Mouse (Mus musculus) lung, embryonic 15.5 days (tissue): Measurements from ENCODE around the gene Chrdl1. TPM values are rescaled to one million over a fixed set of nuclear protein-coding genes. Genes with fewer than 3 reads are reported as not detected.

Experiments used
- ATAC-seq: fragments of 200-750 bp; cut with Nextera tagmentation; 2 replicates; pipeline ENCODE4 v1.8.0; 2017; ENCODE audit warnings: moderate number of reproducible peaks, borderline replicate concordance; ENCODE audit not compliant: low FRiP score, low TSS enrichment; ENCODE audit errors: extremely low read depth
- H3K27ac ChIP-seq: fragments of 300-500 bp; sonication (generic); 2 replicates; pipeline ENCODE4 v1.5.1; 2015; ENCODE audit warnings: moderate library complexity, mild to moderate bottlenecking, inconsistent platforms
- H3K27me3 ChIP-seq: fragments of 300-500 bp; sonication (generic); 2 replicates; pipeline ENCODE4 v1.6.1; 2015; ENCODE audit warnings: inconsistent platforms
- H3K36me3 ChIP-seq: fragments of 300-500 bp; sonication (generic); 2 replicates; pipeline ENCODE4 v1.6.1; 2015; ENCODE audit warnings: inconsistent platforms
- H3K4me1 ChIP-seq: fragments of 300-500 bp; sonication (generic); 2 replicates; pipeline ENCODE4 v1.6.1; 2015; ENCODE audit warnings: inconsistent platforms
- H3K4me2 ChIP-seq: fragments of 300-500 bp; sonication (generic); 2 replicates; pipeline ENCODE4 v1.6.1; 2015; ENCODE audit warnings: inconsistent platforms, mild to moderate bottlenecking, moderate library complexity
- H3K4me3 ChIP-seq: fragments of 300-500 bp; sonication (generic); 2 replicates; pipeline ENCODE4 v1.5.1; 2015; ENCODE audit warnings: mild to moderate bottlenecking, inconsistent platforms
- H3K9ac ChIP-seq: fragments of 300-500 bp; sonication (generic); 2 replicates; pipeline ENCODE4 v1.6.1; 2015; ENCODE audit warnings: inconsistent platforms
- H3K9me3 ChIP-seq: fragments of 300-500 bp; sonication (generic); 2 replicates; pipeline ENCODE4 v1.6.1; 2016; ENCODE audit warnings: inconsistent platforms
- WGBS: fragments of 180-500 bp; shearing (Covaris S2); methylation state at CpG from one replicate; pipeline ENCODE4 v1.1.7; 2015; 5-methylcytosine and 5-hydroxymethylcytosine counted together
- polyA plus RNA-seq: library from polyadenylated mRNA; unstranded; fragments of >200 nt; fragmentation: Nextera tagmentation; extraction: Ambion mirVana; gene quantifications from 2 replicates; pipeline ENCODE4 v1.2.1, GENCODE M21; 2015

Chrdl1 gene
- polyA plus RNA-seq, 1 experiment from 2014 or later, result 3.3 TPM

- no peaks in the 10 kb centered on the region; the same call in 1 of the 2 replicates for H3K27me3 ChIP-seq
- H3K27ac ChIP-seq, result no peak overlapping the region
- H3K9me3 ChIP-seq, result no peaks in the 10 kb centered on the region
- no peaks in the 10 kb centered on the region for H3K36me3 ChIP-seq
- ATAC-seq, result no peak
- no peak overlapping the region for H3K4me2 ChIP-seq
- no peak overlapping the region for H3K9ac ChIP-seq
- no peak overlapping the region for H3K4me3 ChIP-seq
- WGBS, result 67% methylated on average over 3 of the region's 3 CpGs
- no peaks in the 10 kb centered on the region for H3K4me1 ChIP-seq
These were observed 80.9 kb downstream of the Chrdl1 start for GRCm38 (mm10) chrX:143313166-143313565.

- Histone ChIP-seq H3K27ac (no peak overlapping the region), H3K4me2 (no peak overlapping the region), H3K4me3 (no peak overlapping the region), H3K4me1 (no peaks in the 10 kb centered on the region), H3K27me3 (peaks cover 8% of the 10 kb centered on the region; the same call in 1 of the 2 replicates), H3K36me3 (no peaks in the 10 kb centered on the region), H3K9me3 (no peaks in the 10 kb centered on the region), H3K9ac (no peak overlapping the region)
- no peak for ATAC-seq
- WGBS, result 69% methylated on average over 2 of the region's 2 CpGs
These were observed 99.3 kb downstream of the Chrdl1 start for GRCm38 (mm10) chrX:143294726-143295125.

- H3K36me3 ChIP-seq, result no peaks in the 10 kb centered on the region
- H3K4me2 ChIP-seq, result no peak overlapping the region
- H3K27ac ChIP-seq, result no peak overlapping the region
- no peak overlapping the region for H3K9ac ChIP-seq
- no peaks in the 10 kb centered on the region for H3K9me3 ChIP-seq
- WGBS, result 26% methylated on average over 5 of the region's 5 CpGs
- no peaks in the 10 kb centered on the region for H3K4me1 ChIP-seq
- no peak for ATAC-seq
- H3K4me3 ChIP-seq, result no peak overlapping the region
- no peaks in the 10 kb centered on the region for H3K27me3 ChIP-seq
These were observed 118.9 kb downstream of the Chrdl1 start for GRCm38 (mm10) chrX:143275202-143275601.

- no peaks in the 10 kb centered on the region for H3K4me1 ChIP-seq
- H3K36me3 ChIP-seq, result no peaks in the 10 kb centered on the region
- no peak overlapping the region for H3K4me3 ChIP-seq
- H3K4me2 ChIP-seq, result no peak overlapping the region
- no peak for ATAC-seq
- no peaks in the 10 kb centered on the region for H3K27me3 ChIP-seq
- no peak overlapping the region for H3K9ac ChIP-seq
- H3K9me3 ChIP-seq, result no peaks in the 10 kb centered on the region
- no peak overlapping the region for H3K27ac ChIP-seq
These were observed 143.4 kb downstream of the Chrdl1 start for GRCm38 (mm10) chrX:143250709-143251108.

Other genes with a start within 250 kb of the Chrdl1 start
- gene Pak3, start 124.3 kb upstream of the Chrdl1 start, polyA plus RNA-seq, result 9.5 and 10.9 TPM in 2 replicates